Mouse (Mus musculus) limb, embryonic 15.5 days (tissue): ENCODE data around the gene Zbtb38. TPM values are rescaled to one million over a fixed set of nuclear protein-coding genes. Genes with fewer than 3 reads are reported as not detected.

ENCODE experiments used
- ATAC-seq: fragments of 200-750 bp; cut with Nextera tagmentation; 2 replicates; pipeline ENCODE4 v1.8.0; 2017; ENCODE audit warnings: low read depth, moderate TSS enrichment; ENCODE audit not compliant: insufficient number of reproducible peaks, low FRiP score, low TSS enrichment
- H3K27ac ChIP-seq: fragments of 300-500 bp; sonication (generic); 2 replicates; pipeline ENCODE4 v1.5.1; 2015; ENCODE audit warnings: moderate library complexity, mild to moderate bottlenecking, inconsistent platforms
- H3K27me3 ChIP-seq: fragments of 300-500 bp; sonication (generic); 2 replicates; pipeline ENCODE4 v1.6.1; 2015; ENCODE audit warnings: inconsistent platforms
- H3K36me3 ChIP-seq: fragments of 300-500 bp; sonication (generic); 2 replicates; pipeline ENCODE4 v1.6.1; 2015; ENCODE audit warnings: inconsistent platforms
- H3K4me1 ChIP-seq: fragments of 300-500 bp; sonication (generic); 2 replicates; pipeline ENCODE4 v1.6.1; 2015; ENCODE audit warnings: inconsistent platforms
- H3K4me2 ChIP-seq: fragments of 300-500 bp; sonication (generic); 2 replicates; pipeline ENCODE4 v1.6.1; 2015; ENCODE audit warnings: mild to moderate bottlenecking, inconsistent platforms
- H3K4me3 ChIP-seq: fragments of 300-500 bp; sonication (generic); 2 replicates; pipeline ENCODE4 v1.5.1; 2015; ENCODE audit warnings: mild to moderate bottlenecking, inconsistent platforms
- H3K9ac ChIP-seq: fragments of 300-500 bp; sonication (generic); 2 replicates; pipeline ENCODE4 v1.6.1; 2015; ENCODE audit warnings: inconsistent platforms
- H3K9me3 ChIP-seq: fragments of 300-500 bp; sonication (generic); 2 replicates; pipeline ENCODE4 v1.6.1; 2016; ENCODE audit warnings: inconsistent platforms
- WGBS: fragments of 180-500 bp; shearing (Covaris S2); methylation state at CpG from one replicate; pipeline ENCODE4 v1.1.7; 2015; 5-methylcytosine and 5-hydroxymethylcytosine counted together
- polyA plus RNA-seq: library from polyadenylated mRNA; unstranded; fragments of >200 nt; fragmentation: Nextera tagmentation; extraction: Ambion mirVana; gene quantifications from 2 replicates; pipeline ENCODE4 v1.2.1, GENCODE M21; 2015

Gene Zbtb38
- polyA plus RNA-seq, 1 experiment from 2014 or later, result 17.2 TPM

DNA sequence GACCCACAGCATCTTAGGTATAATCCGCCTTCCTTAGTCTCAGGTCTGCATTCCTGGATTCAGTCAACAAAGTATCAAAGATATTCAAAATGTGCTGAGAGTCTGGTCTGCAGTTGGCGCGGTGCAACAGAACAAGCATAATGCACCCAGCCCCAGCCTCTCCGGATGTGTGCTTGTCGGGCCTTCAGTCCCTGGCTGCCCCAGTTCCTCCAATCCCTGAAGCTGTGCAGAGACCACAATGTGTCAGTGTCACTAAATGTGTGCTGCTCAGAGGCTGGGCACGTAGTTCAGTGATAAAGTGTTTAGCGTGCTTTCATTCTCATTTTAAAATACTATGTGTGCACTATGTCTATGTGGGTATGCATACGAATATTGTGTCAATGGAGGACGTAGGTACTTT lies 31.0 kb upstream of the Zbtb38 start:
- no peak for ATAC-seq
- Histone ChIP-seq H3K27me3 (no peaks in the 10 kb centered on the region), H3K9ac (no peak overlapping the region), H3K36me3 (no peaks in the 10 kb centered on the region), H3K4me2 (no peak overlapping the region), H3K27ac (no peak overlapping the region), H3K4me1 (no peaks in the 10 kb centered on the region), H3K9me3 (no peaks in the 10 kb centered on the region), H3K4me3 (no peak overlapping the region)
- 87% methylated on average over 9 of the region's 9 CpGs for WGBS

DNA sequence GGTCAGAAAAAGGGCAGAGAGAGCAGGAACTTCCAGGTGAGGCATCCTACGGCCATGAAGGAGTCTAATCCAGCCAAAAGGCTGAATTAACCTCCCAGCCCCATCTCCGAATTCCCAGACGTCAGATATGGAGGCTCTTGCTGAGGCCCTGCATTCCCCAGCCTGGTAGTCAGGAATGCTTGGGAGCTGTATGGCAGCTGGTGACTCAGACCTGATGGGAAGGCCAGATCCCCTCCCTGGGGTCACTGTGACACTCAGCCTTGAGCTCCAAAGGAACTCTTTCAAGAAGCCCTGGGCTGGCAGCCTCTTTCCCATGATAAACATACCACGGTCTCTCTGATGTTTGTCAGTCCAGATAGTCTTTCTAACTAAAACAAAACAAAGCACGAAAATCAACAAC lies 30.6 kb upstream of the Zbtb38 start:
- Histone ChIP-seq H3K4me2 (no peak overlapping the region), H3K27ac (no peak overlapping the region), H3K9me3 (no peaks in the 10 kb centered on the region), H3K36me3 (no peaks in the 10 kb centered on the region), H3K27me3 (no peaks in the 10 kb centered on the region), H3K9ac (no peak overlapping the region), H3K4me1 (no peaks in the 10 kb centered on the region), H3K4me3 (no peak overlapping the region)
- ATAC-seq, result no peak
- WGBS, result 55% methylated on average over 5 of the region's 5 CpGs

DNA sequence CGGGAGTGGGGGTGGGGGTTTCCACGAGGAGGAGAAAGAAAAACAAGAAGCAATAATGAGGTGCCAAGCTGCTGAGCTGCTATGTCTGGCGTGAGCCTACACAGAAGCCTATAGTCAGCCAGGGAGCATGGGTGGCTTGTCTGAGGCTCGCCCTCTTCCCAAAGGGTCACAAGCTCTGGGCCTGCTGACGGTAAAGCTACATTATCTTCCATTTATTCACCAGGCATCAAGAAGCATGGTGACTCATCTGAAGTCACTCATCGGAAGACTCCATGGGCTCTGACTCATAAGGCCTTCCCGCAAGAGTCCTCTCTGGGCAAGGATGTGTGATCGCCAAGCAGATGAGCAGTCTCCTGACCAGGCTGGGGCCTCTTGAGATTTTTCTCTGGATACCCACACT lies 29.4 kb upstream of the Zbtb38 start:
- H3K4me1 ChIP-seq, result no peaks in the 10 kb centered on the region
- no peak overlapping the region for H3K9ac ChIP-seq
- no peak overlapping the region for H3K4me2 ChIP-seq
- H3K4me3 ChIP-seq, result no peak overlapping the region
- ATAC-seq, result no peak
- no peaks in the 10 kb centered on the region for H3K36me3 ChIP-seq
- H3K27ac ChIP-seq, result no peak overlapping the region
- 77% methylated on average over 8 of the region's 8 CpGs for WGBS
- H3K27me3 ChIP-seq, result no peaks in the 10 kb centered on the region
- H3K9me3 ChIP-seq, result no peaks in the 10 kb centered on the region

DNA sequence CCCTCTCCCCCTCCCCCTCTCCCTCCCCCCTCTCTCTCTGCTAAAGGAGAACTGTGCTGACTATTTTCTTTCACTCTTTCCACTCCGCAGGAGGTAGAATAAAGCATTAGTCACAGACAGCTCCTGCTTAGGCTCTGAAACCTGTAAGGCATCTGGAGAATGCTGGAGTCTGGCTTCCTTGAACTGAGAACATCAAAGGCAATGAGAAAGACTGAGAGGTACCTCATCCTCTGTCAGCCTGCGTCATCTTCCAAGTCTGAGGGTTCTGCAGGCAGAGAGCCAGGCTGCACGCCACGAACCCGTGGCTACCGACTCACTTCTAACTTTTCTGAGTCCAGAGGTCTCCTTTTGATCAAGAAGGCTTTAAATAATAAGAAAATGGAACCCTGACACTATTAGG lies 20.5 kb upstream of the Zbtb38 start:
- no peaks in the 10 kb centered on the region for H3K36me3 ChIP-seq
- no peak overlapping the region for H3K4me3 ChIP-seq
- H3K9ac ChIP-seq, result no peak overlapping the region
- 4% methylated on average over 6 of the region's 6 CpGs for WGBS
- H3K9me3 ChIP-seq, result no peaks in the 10 kb centered on the region
- H3K27ac ChIP-seq, result no peak overlapping the region; the same call in 1 of the 2 replicates
- no peak for ATAC-seq
- 0 out of 2 replicates have a peak overlapping the region, but pooled peaks have one; percentile 0 for H3K4me2 ChIP-seq
- H3K27me3 ChIP-seq, result no peaks in the 10 kb centered on the region
- H3K4me1 ChIP-seq, result peaks cover 9% of the 10 kb centered on the region; the same call in 1 of the 2 replicates

DNA sequence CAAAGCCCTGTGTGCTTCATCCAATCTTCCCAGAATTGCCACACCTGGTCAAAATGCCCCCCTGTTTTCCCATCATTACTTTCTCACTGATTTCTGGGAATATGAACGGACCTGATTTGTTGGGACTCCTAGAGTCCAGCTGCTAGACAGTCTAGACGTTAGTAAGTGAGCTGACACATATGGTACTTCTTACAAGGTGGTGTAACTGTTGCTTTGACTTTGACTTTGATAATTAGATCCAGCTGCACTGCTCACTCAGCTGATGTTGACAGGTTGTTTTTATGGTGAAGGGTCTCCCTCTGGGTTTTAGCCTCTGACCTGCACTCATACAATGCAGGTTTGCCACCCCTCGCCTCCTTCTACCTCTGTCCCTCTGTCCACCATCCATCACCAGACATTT lies 17.8 kb upstream of the Zbtb38 start:
- 25% methylated on average over 3 of the region's 3 CpGs for WGBS
- Histone ChIP-seq H3K27me3 (no peaks in the 10 kb centered on the region), H3K4me1 (peaks cover 9% of the 10 kb centered on the region; the same call in 1 of the 2 replicates), H3K9ac (no peak overlapping the region), H3K4me3 (no peak overlapping the region), H3K27ac (no peak overlapping the region), H3K4me2 (no peak overlapping the region), H3K9me3 (no peaks in the 10 kb centered on the region), H3K36me3 (no peaks in the 10 kb centered on the region)
- ATAC-seq, result no peak

DNA sequence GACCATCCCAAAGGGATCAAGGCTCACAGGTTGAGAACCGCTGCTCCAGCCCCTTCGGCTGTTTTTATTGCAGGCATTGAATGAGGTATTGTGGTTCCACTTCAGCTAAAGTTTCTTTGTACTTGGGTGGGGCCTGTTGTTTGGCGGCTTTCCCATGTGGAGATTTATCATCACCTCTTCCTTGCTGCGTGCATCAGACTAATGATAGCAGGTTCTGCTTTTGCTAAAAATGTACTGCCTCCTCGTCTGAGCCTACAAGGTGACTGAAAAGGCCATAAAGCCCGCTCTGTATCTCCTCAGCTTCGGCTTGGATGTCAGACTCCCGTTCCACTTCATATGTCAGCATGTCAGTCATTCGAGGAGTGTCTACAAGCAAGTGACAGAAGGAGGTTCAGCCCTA lies 17.0 kb upstream of the Zbtb38 start:
- Histone ChIP-seq H3K4me3 (no peak overlapping the region), H3K27ac (no peak overlapping the region), H3K36me3 (no peaks in the 10 kb centered on the region), H3K9ac (no peak overlapping the region), H3K4me1 (peaks cover 9% of the 10 kb centered on the region; the same call in 1 of the 2 replicates), H3K27me3 (no peaks in the 10 kb centered on the region), H3K9me3 (no peaks in the 10 kb centered on the region), H3K4me2 (no peak overlapping the region)
- no peak for ATAC-seq
- 60% methylated on average over 9 of the region's 9 CpGs for WGBS

DNA sequence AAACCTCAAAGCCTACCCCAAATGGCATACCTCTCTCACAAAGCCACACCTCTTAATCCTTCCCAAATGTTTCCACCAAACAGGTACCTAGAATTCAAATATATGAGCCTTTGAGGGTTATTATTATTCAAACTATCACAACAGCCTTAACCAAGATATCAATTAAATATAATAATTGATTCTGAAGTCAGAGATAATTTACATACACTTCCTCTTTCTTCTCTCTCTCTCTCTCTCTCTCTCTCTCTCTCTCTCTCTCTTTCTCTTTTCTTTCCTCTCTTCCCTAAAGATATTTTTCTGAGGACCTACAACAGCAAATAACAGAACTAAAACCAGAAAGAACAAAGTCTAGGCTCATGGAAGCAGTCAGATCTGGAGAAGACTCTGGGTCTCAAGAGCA lies 15.2 kb upstream of the Zbtb38 start:
- no peak overlapping the region for H3K27ac ChIP-seq
- H3K9me3 ChIP-seq, result no peaks in the 10 kb centered on the region
- H3K27me3 ChIP-seq, result no peaks in the 10 kb centered on the region
- no peak overlapping the region for H3K9ac ChIP-seq
- no peak overlapping the region for H3K4me3 ChIP-seq
- ATAC-seq, result no peak
- no peaks in the 10 kb centered on the region for H3K36me3 ChIP-seq
- H3K4me2 ChIP-seq, result no peak overlapping the region
- peaks cover 6% of the 10 kb centered on the region; the same call in 1 of the 2 replicates for H3K4me1 ChIP-seq

DNA sequence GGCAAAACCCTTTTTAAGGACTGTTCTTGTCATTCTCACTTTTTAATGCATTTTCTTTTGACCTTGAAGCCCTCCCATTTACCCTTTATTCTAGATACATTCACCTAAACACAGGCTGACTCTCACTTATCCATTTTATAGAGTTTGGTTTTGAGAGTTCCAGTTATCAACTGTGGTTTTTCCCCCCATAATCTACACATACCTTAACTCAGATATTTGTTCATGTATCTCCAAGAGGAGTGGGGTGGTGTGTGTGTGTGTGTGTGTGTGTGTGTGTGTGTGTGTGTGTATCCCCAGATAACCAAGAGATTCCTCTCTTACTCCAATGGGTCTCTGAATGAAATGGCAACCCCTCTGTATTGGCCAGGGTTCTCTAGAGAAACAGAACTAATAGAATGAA lies 13.4 kb upstream of the Zbtb38 start:
- Histone ChIP-seq H3K4me2 (no peak overlapping the region), H3K9me3 (no peaks in the 10 kb centered on the region), H3K9ac (no peak overlapping the region), H3K27ac (no peak overlapping the region), H3K4me1 (0 out of 2 replicates have a peak, but pooled peaks cover 2% of the 10 kb centered on the region), H3K4me3 (no peak overlapping the region), H3K36me3 (no peaks in the 10 kb centered on the region), H3K27me3 (no peaks in the 10 kb centered on the region)
- ATAC-seq, result no peak

DNA sequence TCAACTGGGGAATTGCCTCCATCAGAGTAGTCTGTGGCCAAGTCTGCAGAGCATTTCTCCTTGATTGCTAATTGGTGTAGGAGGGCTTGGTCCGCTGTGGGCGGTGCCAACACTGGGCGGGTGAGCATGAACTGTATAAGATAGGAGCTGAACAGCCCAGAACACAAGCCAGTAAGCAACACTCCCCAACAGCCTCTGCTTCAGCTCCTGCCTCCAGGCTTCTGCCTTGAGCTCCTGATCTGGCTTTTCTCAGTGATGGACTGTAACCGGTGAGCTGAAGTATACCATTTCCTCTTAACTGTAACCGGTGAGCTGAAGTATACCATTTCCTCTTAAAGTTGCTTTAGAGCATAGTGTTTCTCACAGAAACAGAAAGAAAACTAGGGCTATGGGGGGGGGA lies 12.8 kb upstream of the Zbtb38 start:
- no peak overlapping the region for H3K9ac ChIP-seq
- WGBS, result 47% methylated on average over 5 of the region's 5 CpGs
- 0 out of 2 replicates have a peak, but pooled peaks cover 2% of the 10 kb centered on the region for H3K4me1 ChIP-seq
- no peak overlapping the region for H3K27ac ChIP-seq
- H3K4me3 ChIP-seq, result no peak overlapping the region
- ATAC-seq, result no peak
- H3K36me3 ChIP-seq, result no peaks in the 10 kb centered on the region
- H3K27me3 ChIP-seq, result no peaks in the 10 kb centered on the region
- H3K4me2 ChIP-seq, result no peak overlapping the region
- H3K9me3 ChIP-seq, result no peaks in the 10 kb centered on the region

DNA sequence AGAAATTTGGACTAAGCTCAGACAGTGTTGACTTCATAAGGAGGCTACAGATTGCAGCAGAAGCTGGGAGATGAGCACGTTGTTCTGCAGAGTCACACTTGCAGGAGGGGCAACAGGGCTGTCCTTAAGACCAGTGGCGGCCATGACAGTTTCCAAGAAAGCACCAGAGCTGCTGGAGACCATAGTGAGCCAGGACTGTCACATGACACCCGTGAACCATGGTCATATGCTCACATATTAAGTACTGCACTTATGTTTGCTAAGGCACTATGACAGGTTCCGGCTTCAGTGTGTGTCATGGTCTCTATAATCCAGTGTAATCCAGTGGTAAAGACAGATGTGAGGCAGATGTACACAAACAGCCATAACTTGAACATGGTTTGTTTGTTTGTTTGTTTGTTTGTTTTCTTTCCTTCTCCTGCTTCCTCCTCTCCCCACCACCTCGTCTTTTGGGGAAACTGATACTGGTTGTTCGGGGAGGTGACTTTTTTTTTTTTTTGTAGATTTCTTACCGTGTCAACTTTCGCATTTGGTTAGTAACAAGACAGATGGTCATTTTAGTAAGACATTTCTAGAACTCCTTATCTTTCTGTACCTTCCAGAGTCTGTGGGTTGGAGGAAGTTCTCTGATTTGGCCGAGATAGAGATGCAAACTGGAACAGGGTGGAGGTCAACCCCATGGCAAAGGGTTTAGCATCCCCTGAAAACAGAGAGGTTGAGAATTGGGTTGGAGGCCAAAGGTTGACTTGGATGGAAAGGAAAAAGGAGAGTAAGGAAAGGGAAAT lies 11.4 kb upstream of the Zbtb38 start:
- peaks cover under 1% of the 10 kb centered on the region; the same call in 1 of the 2 replicates for H3K4me1 ChIP-seq
- 80% methylated on average over 9 of the region's 9 CpGs for WGBS
- no peak overlapping the region for H3K9ac ChIP-seq
- ATAC-seq, result no peak
- no peaks in the 10 kb centered on the region for H3K27me3 ChIP-seq
- no peak overlapping the region for H3K27ac ChIP-seq
- H3K4me2 ChIP-seq, result no peak overlapping the region
- H3K9me3 ChIP-seq, result no peaks in the 10 kb centered on the region
- no peaks in the 10 kb centered on the region for H3K36me3 ChIP-seq
- H3K4me3 ChIP-seq, result no peak overlapping the region

DNA sequence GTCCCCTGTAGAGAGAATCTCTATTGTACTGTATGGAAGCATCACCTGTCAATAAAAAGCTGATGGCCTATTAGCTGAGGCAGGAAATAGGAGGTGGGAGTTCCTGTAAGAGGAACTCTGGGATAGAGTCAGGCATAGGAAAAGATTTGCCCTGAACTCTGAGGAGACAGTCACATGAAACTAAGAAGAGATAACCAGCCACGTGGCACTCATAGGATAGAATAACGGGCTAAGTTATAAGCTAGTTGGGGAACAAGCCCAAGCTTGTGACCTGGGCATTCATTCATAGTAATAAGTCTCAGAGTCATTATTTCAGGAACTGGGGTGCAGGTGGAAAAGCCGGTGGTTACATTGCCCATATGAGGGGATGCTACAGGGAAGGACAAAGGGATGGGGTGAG lies 10.4 kb upstream of the Zbtb38 start:
- Histone ChIP-seq H3K4me1 (peaks cover 6% of the 10 kb centered on the region; the same call in 1 of the 2 replicates), H3K36me3 (no peaks in the 10 kb centered on the region), H3K9ac (no peak overlapping the region), H3K9me3 (no peaks in the 10 kb centered on the region), H3K4me3 (no peak overlapping the region), H3K27ac (no peak overlapping the region), H3K4me2 (no peak overlapping the region), H3K27me3 (no peaks in the 10 kb centered on the region)
- 84% methylated on average over 3 of the region's 3 CpGs for WGBS
- no peak for ATAC-seq

DNA sequence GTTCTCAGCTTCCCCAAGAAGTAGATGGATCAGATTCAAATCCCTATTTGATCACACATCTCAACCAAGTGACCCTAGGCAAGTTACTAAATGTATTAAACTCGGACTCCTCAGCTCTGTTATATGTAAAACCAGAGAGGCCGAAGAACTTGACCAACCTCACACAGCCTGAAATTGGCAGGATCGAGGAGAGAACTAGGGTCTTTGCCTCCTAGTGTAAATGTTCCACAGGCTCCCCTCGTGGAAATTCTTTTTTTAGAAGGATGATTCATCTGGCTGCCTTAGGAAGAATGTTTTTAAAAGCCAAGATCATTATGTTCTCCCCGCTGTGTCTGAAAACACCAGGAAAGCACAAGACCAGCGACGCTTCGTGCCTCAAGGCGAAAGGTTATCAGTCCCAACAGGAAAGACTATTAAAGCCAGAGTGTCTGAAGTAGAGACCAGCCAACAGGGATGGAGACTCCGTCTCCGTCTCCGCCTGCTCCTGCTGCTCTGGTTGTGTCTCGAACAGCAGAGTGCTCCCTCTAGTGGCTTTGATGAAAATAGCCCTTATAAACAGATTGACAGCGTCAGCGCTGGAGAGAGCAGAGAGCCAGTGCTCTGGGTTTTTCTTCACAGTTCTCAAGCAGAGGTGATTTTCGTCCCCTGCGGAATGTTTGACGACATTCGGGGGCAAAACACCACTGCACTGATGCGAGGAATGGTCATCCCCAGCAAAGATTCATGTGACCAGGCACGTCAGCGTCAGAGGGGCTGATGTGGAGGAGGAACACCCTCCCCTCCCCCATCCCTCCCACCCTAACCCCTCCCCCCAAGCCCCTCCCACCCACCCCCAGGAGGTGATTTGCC lies 6.3 kb upstream of the Zbtb38 start:
- ATAC-seq, result peak; percentile 73; the same call in 1 of the 2 replicates
- H3K36me3 ChIP-seq, result no peaks in the 10 kb centered on the region
- H3K27ac ChIP-seq, result peak overlapping the region; percentile 73
- WGBS, result 9% methylated on average over 22 of the region's 22 CpGs
- 0 out of 2 replicates have a peak overlapping the region, but pooled peaks have one; percentile 28 for H3K9ac ChIP-seq
- H3K4me2 ChIP-seq, result peak overlapping the region; percentile 50
- no peaks in the 10 kb centered on the region for H3K27me3 ChIP-seq
- peak overlapping the region; percentile 38 for H3K4me3 ChIP-seq
- peaks cover 6% of the 10 kb centered on the region; the same call in 1 of the 2 replicates for H3K4me1 ChIP-seq
- H3K9me3 ChIP-seq, result no peaks in the 10 kb centered on the region
